Mouse (Mus musculus): ENCODE measurements around the gene Olfr148. TPM values are rescaled to one million over a fixed set of nuclear protein-coding genes. Genes with fewer than 3 reads are reported as not detected.

Gene Olfr148
- total and polyA plus RNA-seq, 3 experiments = not detected

GRCm38 (mm10) chr9:39644785-39645184, 34.3 kb downstream of the Olfr148 start, which contains the start of gene Olfr961:
Gene Olfr961 (plus strand): TSS chr9:39645085.
- H3K36me3 ChIP-seq (replicated peaks in 1 of 2; ENCODE audit: control insufficient read depth in 1 of 2, insufficient read depth in 1 of 2, low read length in 1 of 2) = no peaks in the 10 kb centered on the region
- dilution Hi-C loops (cut with MboI; ENCODE audit: extremely low pct_ligation_motif_present, extremely low pct_unique_long_range_greater_than_20kb, low sequenced_read_pairs) = no loop called here
- no peak within 1 kb of the TSS for H3K4me2 ChIP-seq (ENCODE audit: insufficient read depth, low read depth, poor library complexity, severe bottlenecking)
- no peaks in the 10 kb centered on the region for H3K9me3 ChIP-seq (replicated peaks; ENCODE audit: low read length)
- H3K27me3 ChIP-seq (replicated peaks) = no peaks in the 10 kb centered on the region
- no peak within 1 kb of the TSS for H3K27ac ChIP-seq (ENCODE audit: insufficient read depth, low read depth)
- no peak for TF ChIP-seq ZMIZ1 (IDR thresholded peaks at IDR 0.05; ENCODE audit: low read depth, low read length)
- no peak for TF ChIP-seq USF2 (conservative IDR thresholded peaks at IDR 0.05; ENCODE audit: low read depth, low read length)
- TF ChIP-seq MEF2A (IDR thresholded peaks at IDR 0.05; ENCODE audit: borderline replicate concordance, low read depth, low read length) = no peak
- TF ChIP-seq ZKSCAN1 (IDR thresholded peaks at IDR 0.05; ENCODE audit: borderline replicate concordance, low read depth, low read length) = no peak
- no peak for TF ChIP-seq UBTF (IDR thresholded peaks at IDR 0.05; ENCODE audit: low read depth, low read length)
- no peak for TF ChIP-seq PAX5 (IDR thresholded peaks at IDR 0.05; ENCODE audit: low read length)
- TF ChIP-seq ELF1 (IDR thresholded peaks at IDR 0.05; ENCODE audit: low read depth, low read length) = no peak
- TF ChIP-seq BHLHE40 (IDR thresholded peaks at IDR 0.05; ENCODE audit: low read depth, low read length) = no peak
- TF ChIP-seq E2F4 (IDR thresholded peaks at IDR 0.05; ENCODE audit: insufficient replicate concordance, low read depth, low read length) = no peak
- TF ChIP-seq RAD21 (IDR thresholded peaks at IDR 0.05; ENCODE audit: low read depth, low read length) = no peak
- no peak for TF ChIP-seq ZC3H11A (IDR thresholded peaks at IDR 0.05; ENCODE audit: low read depth, low read length)
- TF ChIP-seq TCF12 (IDR thresholded peaks at IDR 0.05; ENCODE audit: low read depth, low read length) = no peak
- TF ChIP-seq MAX (IDR thresholded peaks at IDR 0.05; ENCODE audit: low read length) = no peak
- no peak for TF ChIP-seq CTCF (conservative IDR thresholded peaks at IDR 0.05 in 1 of 2, IDR thresholded peaks at IDR 0.05 in 1 of 2; ENCODE audit: low read depth in 2 of 2, low read length in 2 of 2)
- TF ChIP-seq TBP (conservative IDR thresholded peaks at IDR 0.05; ENCODE audit: low read depth, low read length) = no peak
- no peak for TF ChIP-seq SMC3 (IDR thresholded peaks at IDR 0.05; ENCODE audit: low read depth, low read length)
- in situ Hi-C loops (cut with MboI; ENCODE audit: low pct_ligation_motif_present, low pct_unique_long_range_greater_than_20kb, low sequenced_read_pairs) = no loop called here
- no peaks in the 10 kb centered on the region for H3K4me1 ChIP-seq (ENCODE audit: control insufficient read depth in 1 of 2, insufficient read depth in 2 of 2)
- no peak within 1 kb of the TSS for H3K4me3 ChIP-seq (replicated peaks in 1 of 3; ENCODE audit: low read depth in 2 of 3, low read length in 2 of 3, poor library complexity in 1 of 3)
- no peak for DNase-seq (ENCODE audit: extremely low read depth)
- no peaks in the 10 kb centered on the region for H3K79me2 ChIP-seq (replicated peaks; ENCODE audit: control insufficient read depth, extremely low read depth, insufficient read depth, poor library complexity, severe bottlenecking)
- H3K9ac ChIP-seq (ENCODE audit: insufficient read depth, low read depth) = no peak within 1 kb of the TSS

GRCm38 (mm10) chr9:39647382-39647781, 36.9 kb downstream of the Olfr148 start:
- Histone ChIP-seq H3K9ac (ENCODE audit: insufficient read depth, low read depth) (no peak overlapping the region), H3K79me2 (replicated peaks; ENCODE audit: control insufficient read depth, extremely low read depth, insufficient read depth, poor library complexity, severe bottlenecking) (no peaks in the 10 kb centered on the region), H3K4me3 (replicated peaks in 1 of 3; ENCODE audit: low read depth in 2 of 3, low read length in 2 of 3, poor library complexity in 1 of 3) (no peak overlapping the region), H3K9me3 (replicated peaks; ENCODE audit: low read length) (no peaks in the 10 kb centered on the region), H3K36me3 (replicated peaks in 1 of 2; ENCODE audit: control insufficient read depth in 1 of 2, insufficient read depth in 1 of 2, low read length in 1 of 2) (no peaks in the 10 kb centered on the region), H3K4me2 (ENCODE audit: insufficient read depth, low read depth, poor library complexity, severe bottlenecking) (no peak overlapping the region), H3K27ac (ENCODE audit: insufficient read depth, low read depth) (no peak overlapping the region), H3K4me1 (ENCODE audit: control insufficient read depth in 1 of 2, insufficient read depth in 2 of 2) (no peaks in the 10 kb centered on the region), H3K27me3 (replicated peaks) (no peaks in the 10 kb centered on the region)
- dilution Hi-C loops (cut with MboI; ENCODE audit: extremely low pct_ligation_motif_present, extremely low pct_unique_long_range_greater_than_20kb, low sequenced_read_pairs) = no loop called here
- no peak for TF ChIP-seq RCOR1 (conservative IDR thresholded peaks at IDR 0.05; ENCODE audit: low read depth, low read length)
- no peak for TF ChIP-seq ZC3H11A (IDR thresholded peaks at IDR 0.05; ENCODE audit: low read depth, low read length)
- no peak for TF ChIP-seq BHLHE40 (IDR thresholded peaks at IDR 0.05; ENCODE audit: low read depth, low read length)
- no peak for TF ChIP-seq POLR2AphosphoS2 (IDR thresholded peaks at IDR 0.05; ENCODE audit: low read depth, low read length)
- no peak for TF ChIP-seq JUN (IDR thresholded peaks at IDR 0.05; ENCODE audit: insufficient read depth, low read depth, low read length)
- TF ChIP-seq SIN3A (IDR thresholded peaks at IDR 0.05; ENCODE audit: low read length) = no peak
- TF ChIP-seq CHD1 (IDR thresholded peaks at IDR 0.05; ENCODE audit: low read depth, low read length) = no peak
- no peak for TF ChIP-seq MAFK (IDR thresholded peaks at IDR 0.05; ENCODE audit: insufficient replicate concordance, low read length)
- TF ChIP-seq SMC3 (IDR thresholded peaks at IDR 0.05; ENCODE audit: low read depth, low read length) = no peak
- TF ChIP-seq HCFC1 (IDR thresholded peaks at IDR 0.05; ENCODE audit: low read depth, low read length) = no peak
- no peak for DNase-seq (ENCODE audit: extremely low read depth)
- in situ Hi-C loops (cut with MboI; ENCODE audit: low pct_ligation_motif_present, low pct_unique_long_range_greater_than_20kb, low sequenced_read_pairs) = no loop called here

All from CH12.LX (cell line).